Mouse (Mus musculus) adrenal gland, adult 8-10 months (tissue): Measurements from ENCODE around the gene Shtn1. TPM values are rescaled to one million over a fixed set of nuclear protein-coding genes. Genes with fewer than 3 reads are reported as not detected.

Experiments
- DNase-seq: peaks from one replicate; pipeline ENCODE4 v3.0.0; 2022
- total RNA-seq, 4 experiments: library from RNA; stranded (reverse); gene quantifications; 2 replicates each; pipeline ENCODE4 v1.2.4; 2022

The Shtn1 gene
- total RNA-seq = 10 to 100 TPM; 18.8 to 31.5 (median 25.7) TPM

DNA sequence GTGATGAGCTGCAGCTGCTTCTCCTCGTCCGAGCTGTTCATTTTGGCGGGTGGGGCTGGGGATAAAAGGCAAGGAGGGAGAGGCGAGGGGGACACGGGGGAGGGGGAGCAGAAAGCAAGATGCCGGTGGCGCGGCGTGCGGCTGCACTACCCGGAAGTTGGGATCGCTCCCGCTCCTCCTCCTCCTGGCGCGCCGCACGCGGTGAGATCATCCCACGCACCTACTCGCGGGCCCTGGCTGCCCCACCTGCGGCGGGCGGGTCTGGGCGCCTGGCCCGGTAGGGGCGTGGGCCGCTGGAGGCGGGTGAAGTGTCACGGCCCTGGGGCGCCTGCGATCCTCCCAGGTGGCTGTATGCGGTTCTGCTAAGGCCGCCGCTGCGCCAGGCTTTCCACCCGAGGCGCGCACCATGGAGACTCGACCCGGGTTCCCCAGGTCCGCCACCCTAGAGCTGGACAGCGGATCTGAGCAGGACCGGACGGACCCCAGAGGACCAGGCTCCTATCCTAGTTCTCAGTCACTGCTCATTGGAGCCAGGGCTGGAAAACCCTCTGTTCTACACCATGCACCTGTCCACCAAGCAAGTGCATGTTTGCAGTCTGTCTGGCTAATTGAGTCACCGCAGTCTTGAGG, at the start of gene Shtn1:
Gene Shtn1 (minus strand): TSS at position 629 of the 630 bp plus-strand sequence.
- DNase-seq = peak; percentile 42

DNA sequence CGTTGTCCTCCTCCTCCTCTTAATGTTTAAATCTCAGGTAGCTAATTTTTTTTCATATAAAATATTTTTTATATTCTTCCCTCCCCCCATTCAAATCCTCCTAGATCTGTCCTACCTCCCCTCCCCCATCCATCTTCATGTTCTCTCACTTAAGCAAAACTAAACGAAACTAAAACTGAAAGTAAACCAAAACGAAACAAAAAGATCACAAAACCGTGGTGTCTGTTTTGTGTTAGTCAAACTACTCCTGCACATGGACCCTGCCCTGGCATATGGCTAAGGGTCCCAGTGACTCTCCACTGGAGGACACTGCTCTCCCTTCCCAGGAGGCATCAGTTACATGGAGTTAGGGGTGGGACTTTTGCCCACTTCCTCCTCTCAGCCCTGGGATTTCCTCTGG, 38.3 kb upstream of the Shtn1 start:
- no peak for DNase-seq

DNA sequence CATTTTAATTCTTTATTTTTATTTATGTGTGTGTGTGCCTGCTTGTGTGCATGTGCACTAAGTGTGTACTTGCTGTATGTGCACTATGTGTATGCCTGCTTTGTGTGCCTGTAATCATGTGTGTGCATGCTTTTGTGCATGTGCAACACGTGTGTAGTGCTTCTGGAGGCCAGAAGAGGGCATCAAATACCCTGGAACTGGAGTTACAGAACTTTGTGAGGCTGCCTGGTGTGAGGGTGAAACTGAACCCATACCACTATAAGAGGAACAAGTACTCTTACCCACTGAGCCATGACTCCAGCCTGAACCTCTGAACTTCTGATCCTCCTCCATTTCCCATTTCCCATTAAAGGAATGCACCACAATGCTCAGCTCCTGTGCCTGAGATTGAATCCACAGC, 34.0 kb upstream of the Shtn1 start:
- no peak for DNase-seq

DNA sequence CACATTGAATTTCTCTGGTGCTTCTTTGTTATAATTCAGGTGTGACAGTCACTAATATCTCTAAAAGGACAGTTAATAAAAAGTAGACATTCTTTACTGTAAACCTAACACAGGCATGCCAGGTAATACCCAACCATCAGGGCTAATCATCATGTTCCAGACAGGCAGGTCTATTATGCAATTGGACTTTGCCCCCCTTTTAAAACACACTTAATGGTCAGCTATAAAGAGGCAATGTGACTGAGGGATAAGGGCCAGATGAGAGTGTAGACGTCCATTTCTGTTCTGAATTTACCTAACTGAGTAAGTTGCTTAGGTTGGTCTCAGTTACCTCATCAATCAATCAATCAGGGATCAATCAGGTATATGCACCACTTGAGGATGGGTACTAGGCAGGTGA, 22.4 kb upstream of the Shtn1 start:
- DNase-seq = no peak

DNA sequence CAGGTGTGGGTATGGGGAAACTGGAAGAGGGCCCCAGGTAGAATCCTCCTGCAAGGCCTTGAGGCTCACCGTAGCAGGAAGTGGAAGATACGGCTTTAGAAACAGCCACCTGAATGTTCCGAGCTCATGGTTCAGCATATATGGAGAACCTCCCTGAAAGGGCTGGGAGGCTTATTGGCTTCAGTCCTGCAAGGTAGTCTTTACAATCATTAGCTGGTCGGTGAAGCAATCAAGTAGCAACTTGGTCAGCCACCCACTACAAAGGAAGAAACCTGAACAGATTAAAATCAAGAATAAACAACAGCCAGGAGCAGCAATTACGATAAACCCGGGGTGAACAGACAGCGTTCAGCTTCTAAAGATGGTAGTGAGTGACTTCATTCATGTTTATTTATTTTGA, 16.4 kb upstream of the Shtn1 start:
- no peak for DNase-seq

DNA sequence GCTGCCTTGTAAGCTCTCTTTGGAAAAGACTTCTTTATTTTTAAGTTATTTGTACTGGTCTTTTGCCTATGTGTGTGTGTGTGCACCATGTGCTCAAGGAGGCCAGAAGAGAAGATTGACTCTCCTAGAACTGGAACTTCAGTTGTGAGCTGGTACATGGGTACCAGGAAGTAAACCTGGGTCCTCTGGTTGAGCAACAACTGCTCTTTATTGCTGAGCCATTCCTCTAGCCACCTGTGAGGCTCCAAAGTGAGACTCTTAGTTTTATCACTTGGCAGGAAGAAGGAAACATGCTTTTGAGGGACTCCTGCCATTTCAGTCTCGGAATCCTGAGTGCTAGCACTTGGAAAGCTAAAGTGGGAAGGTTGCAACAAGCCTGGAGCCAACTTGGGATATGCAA, 14.4 kb upstream of the Shtn1 start:
- DNase-seq = no peak

DNA sequence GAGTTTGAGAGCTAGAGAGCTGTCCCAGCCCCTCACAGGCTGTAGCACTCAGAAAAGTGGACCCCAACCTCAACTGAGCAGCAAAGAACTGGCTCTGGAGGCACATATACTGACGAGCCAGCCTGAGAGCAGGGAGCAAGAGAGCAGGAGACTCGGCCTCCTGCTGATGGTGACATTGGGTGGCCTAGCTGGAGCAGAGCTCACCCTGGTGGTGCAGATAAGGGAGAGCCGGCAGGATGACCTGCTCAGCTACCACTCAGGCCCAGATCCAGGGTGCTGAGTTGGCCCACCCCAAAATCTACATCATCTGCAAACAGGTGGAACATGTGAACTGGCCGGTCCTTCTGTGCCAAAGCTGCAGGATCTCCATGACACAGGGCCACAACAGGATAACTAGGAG, 8.4 kb upstream of the Shtn1 start:
- no peak for DNase-seq

DNA sequence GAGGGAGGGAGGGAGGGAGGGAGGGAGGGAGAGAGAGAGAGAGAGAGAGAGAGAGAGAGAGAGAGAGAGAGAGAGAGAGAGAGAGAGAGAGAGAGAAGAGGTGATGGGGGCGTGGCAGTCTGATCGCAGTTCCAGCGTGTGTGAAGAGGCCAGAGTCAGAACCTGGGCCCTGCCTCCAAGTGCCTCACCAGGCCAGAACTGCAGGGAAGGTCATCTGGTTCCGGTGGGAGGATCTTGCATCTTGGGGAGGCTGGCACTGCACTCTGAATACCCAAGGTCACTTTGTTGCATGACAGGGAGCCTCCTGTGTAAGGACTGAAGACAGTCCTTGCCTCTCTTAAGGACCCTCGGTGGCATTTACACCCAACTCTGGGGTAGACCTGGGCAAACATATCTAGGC, 231 bp upstream of the Shtn1 start:
- peak; percentile 23 for DNase-seq

DNA sequence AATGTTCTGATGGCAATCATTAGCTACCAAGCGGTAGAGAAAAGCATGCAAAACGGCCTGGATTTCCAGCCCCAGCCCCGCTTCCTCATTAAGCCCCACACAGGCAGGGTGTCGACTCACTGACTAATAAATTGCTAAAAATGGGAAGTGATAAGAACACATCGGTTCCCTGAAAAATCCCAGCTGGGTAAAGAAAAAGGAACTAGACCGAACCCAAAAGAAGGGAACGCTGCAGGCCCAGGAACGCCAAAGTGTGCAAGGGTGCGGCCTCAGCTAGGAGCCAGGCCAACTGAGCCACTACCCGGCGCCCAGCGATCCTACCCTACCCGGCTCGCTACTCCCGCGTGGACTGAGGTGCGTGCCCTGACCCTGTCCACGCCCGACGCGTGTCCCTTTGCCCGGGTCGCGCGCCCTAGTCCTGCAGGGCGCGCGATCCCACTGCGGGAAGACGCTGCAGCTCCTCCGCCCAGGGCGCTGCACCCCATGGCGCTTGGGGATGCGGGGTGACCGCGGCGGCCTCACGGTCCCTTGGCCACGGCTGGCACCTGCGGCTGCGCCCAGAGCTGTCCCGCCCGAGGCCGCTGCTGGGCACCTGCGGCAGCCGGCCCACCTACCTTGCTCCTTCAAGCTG, 944 bp downstream of the Shtn1 start:
- no peak for DNase-seq

DNA sequence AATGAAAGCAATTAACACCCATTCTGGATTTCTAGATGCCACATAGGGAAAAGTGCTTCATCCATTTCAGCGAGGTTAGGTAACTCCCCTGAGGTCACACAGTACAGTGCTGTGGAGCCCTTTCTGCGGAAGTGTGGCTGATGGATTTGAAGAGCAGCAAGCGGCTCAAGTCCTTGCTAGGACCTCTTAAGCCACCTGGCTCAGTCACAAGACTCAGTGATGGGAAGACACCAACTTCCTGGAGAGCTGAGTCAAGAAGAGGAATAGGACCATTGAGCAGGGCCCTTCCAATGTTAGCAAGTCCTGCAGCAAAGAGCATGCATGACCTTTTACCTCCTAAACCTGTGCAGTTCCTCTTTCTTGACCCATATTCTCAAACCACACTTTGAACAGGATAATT, 1.5 kb downstream of the Shtn1 start:
- no peak for DNase-seq

DNA sequence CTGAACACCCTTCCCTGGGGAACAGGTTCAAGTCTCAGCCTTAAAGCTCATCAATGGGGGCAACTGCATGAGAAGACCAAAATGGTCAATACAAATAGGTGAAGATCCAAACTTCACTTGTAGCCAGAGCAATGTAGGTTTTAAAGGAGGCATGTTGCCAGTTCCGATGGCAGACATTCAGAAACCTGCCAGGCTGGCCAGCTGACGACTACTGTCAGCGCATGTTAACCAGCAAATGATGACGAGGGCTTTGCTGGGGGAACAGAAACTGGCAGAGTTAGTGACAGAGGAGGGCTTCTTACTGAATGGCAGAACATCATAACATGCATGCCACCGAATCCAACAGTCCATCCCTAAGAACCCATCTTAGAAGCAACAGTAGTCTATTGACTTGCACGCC, 2.9 kb downstream of the Shtn1 start:
- DNase-seq = no peak

DNA sequence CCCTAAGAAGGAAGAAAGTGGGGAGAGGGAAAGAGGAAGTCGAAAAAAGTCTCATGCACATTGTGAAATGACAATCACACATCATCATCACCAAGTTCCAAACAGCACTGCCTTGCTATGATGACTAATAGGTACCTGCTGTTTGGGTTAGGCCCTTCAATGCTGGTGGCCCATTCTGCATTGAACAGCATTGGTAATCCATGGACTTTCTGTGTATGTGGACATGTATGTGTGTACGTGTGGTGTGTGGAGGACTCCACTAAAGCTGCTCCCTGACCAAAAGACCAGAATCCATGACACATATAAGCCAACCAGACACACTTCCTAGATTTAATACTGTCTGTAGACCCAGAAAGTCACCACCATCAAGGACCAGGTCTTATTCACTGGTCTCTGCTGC, 3.9 kb downstream of the Shtn1 start:
- no peak for DNase-seq

DNA sequence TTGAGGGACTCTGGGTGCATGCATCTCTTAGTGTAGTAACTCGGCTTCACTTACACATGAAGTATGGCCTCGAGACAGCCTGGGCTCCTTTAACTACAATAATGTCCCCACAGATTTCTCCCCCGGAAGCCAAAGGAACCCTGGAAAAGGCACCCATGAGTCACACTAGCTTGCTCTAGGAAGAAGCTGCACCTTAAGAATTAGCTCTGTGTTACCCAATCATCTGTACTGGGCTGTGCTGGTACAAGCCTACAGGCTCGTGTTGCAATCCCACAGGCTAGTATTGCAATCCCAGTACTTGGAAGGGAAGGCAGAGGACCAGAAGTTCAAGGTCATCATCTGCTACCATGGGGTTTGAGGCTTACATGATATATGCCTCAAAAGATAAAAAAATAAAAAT, 4.5 kb downstream of the Shtn1 start:
- DNase-seq = peak; percentile 68

DNA sequence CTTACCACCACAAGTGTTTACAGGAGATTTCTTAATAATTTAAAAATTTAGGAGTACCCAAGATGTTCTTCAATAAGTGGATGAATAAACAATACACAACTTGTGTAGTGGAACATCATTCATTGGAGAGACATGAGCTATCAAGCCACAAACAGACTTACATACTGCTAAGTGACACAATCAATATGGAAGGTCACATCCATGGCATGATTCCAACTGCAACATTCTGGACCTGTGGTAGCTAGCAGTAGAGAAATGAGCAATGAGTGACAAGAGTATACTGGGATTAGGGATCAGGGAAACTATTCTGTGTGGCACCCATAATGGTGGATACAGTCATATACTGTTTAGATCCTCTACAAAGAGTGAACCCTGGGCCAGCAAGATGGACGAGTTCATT, 8.2 kb downstream of the Shtn1 start:
- DNase-seq = no peak

DNA sequence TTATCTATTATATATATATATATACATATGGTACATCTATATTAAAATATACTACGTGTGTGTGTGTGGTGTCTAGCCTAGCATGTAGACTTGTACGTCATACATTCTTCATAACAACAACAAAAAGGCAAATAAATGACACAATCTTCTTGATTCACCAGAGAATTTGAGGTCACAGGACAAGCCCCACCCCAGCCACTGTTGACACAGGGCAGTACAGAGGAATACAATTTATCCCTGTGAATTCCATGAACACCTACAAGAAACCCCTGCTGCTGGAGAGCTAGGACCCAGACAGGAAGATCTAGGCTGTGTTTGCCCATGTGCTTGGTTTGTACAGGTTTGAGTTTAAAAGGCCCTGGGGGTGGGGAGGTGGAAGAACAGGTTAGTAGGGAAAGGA, 9.2 kb downstream of the Shtn1 start:
- no peak for DNase-seq

DNA sequence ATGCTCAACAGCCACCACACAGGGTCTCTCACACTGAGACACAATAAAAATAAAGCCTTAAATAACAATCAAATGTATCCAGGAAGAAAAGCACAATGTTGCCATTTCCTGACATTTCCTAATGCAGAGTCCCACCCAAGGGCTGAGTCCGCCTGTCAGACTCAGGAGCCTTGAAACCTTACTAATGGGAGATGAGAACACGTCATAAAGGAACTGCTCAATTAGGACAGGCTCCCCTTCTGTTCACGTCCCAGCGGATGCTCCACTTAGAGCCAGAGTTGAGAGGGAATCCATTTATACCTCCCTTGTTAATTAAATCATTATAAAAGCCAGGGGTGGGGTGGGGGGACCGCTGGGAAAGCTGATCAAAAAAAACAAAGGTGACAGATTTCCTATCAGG, 9.8 kb downstream of the Shtn1 start:
- DNase-seq = no peak

DNA sequence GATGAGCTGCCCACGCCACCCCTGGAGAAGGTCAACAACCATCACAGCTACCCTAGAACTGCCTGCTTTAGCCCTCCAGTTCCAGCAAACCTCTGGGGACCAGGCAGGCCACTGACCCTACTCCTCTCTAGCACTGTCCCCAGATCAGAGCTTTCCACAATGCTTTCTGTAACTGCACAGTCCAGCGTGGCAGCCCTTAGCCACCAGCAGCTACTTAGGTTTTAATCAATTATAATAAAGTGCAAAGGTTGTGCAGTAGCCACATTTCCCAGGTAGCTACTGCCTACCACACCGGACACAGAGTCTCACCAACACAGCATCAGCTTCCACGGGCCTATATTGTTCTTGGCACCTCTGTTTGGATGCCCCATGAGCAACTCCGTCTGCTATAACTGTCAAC, 11.3 kb downstream of the Shtn1 start:
- no peak for DNase-seq

DNA sequence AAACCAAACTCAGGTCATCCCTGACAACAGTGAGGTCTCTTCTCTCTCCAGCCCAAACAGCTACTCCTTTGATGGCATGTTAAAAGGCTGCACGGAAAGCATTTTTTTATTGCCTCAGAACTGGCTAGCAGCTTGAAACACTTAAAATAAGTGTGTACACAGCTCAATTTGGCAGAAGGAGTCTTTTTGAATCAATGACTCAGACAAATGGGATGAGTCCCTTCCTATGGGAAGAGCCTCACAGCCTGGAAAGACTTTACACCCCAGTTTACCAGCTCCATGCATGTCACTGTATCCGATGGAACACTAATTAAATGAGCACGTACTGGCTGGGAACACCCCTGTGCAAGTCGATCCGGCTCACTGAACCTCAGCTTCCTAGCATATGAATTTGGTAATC, 12.3 kb downstream of the Shtn1 start:
- no peak for DNase-seq

DNA sequence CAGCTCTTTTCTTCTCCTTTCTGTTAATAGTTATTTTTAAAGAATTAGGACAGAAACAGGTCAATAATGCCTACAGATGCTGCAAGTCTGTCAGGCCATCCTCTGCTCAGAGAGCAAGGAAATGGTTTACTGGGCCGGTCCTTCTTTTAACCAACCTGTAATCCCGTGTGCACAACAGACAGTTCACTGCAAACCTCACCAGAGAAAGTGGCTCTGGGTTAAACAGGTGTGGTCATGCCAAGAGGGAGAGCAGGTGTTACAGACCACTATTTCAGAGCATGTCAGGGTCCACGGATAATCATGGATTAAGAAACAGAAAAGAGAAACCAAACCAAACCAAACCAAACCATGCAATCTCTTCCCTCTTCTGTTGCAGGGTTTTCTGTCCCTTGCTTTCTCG, 17.8 kb downstream of the Shtn1 start:
- no peak for DNase-seq

DNA sequence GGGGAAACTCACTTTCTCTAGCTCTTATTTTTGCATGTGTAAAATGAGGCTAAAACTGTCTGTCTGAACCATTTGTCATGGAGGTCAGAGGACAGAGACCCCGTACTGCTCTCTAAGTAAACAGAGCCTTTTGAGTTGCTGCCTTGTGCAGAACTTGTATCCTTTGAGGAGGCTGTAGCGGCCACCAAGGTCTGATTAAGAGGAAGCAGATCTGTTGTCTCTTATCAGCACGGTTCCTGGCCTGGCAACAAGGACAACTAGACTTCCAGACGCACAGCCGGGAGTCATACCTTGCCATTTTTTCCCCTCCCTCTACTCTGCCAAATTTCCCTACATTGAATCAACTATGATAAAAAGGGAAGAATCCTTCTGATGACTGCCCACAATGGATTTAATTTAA, 18.5 kb downstream of the Shtn1 start:
- no peak for DNase-seq

DNA sequence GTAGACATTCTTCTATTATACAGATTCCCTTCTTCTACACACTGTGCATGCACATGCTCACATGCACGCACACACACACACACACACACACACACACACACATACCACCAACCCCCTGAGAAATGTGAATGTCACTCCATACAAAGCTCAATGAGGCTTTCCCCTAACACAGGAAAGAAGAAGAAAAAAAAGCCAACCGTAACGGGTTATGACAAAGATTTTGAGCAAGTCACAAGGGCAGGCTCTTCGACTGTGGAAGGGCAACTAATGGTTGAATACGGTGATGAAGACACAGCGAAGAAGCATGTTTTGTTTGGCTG, 21.3 kb downstream of the Shtn1 start:
- no peak for DNase-seq

DNA sequence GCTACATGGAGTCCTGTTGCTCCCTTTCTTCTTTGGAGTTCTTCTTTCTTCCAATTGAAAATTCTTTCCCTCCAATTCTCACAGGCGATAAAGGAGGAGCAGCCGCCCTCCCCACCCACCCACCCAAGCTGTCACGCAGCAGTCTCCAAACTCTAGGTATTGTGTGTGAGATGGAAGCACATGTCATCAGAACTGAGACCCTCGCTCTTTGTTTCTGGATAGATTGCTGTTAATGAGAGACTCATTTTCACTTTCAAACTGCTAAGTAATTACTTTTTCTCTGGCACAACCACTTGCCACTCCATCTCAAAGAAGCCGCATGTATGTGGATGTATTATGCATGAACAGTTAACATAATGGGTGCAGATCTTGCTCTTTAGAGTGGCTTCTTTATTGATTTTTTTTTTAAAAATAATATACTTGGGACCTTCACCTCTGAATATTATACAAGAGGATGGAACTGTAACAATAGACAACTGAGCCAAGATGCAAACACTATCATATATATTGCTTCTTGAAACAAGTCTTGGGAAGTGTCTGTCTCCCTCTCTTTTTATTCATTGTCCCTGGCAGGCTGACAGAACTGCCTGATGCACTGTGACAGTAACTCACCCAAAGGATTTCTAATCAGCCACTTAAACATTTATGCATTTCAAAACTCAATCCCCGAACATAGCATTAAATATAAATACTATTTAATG, 21.8 kb downstream of the Shtn1 start:
- DNase-seq = no peak

DNA sequence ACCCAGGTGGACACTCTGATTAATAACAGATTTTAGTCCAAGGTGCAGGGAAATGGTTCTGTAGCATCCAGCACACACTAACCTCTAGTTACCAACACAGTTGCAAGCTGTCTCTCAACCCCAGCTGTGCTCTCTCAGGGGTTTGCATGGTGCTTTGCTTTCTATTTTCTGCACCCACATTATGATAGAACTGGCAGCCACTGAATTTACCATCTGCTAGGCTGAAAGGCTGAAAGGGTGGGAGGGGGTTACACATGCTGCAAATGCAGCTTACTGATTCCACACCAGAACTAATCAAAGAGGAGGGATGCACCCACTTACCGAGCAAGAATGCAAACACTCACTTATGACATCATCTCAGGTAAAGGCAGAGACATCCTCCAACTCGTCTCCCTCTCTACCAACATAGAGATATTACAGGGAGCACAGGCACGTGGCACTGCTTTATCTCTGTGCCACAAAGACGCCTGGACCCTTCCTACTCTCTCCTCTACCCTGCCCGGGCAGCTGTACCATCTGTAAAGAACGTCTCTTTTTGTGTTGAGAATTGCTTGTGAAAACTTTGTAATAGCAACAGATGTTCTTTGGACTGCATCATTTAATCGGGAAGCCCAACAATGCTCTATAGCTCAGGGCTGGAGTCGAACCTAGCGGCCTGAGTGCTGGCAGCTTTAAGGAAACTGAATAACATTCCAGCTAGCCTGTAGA, 23.0 kb downstream of the Shtn1 start:
- DNase-seq = no peak

DNA sequence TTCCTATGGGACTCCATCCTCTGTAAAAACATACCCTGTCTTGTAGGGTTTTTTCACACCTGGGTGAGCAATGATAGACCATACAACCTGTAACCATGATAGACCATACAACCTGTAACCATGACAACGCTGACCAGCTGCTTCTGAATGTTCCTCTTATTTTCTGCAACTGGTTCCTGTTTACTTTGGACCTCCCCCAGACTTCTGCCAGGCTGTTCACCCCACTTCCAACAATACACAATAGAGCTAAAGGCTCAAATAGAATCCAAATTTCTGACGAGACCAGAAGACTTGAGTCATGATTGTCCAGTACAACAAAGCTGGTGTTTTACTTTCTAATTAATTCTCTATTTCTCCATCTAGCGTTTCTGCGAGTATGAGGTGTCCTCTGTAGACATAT, 23.8 kb downstream of the Shtn1 start:
- DNase-seq = no peak
